Mouse (Mus musculus) neural tube, embryonic 11.5 days (tissue): ENCODE data around the gene Ggt6. TPM values are rescaled to one million over a fixed set of nuclear protein-coding genes. Genes with fewer than 3 reads are reported as not detected.

ENCODE experiments used
- ATAC-seq: fragments of 200-750 bp; cut with Nextera tagmentation; 2 replicates; pipeline ENCODE4 v1.8.0; 2017; ENCODE audit warnings: moderate number of reproducible peaks, mild to moderate bottlenecking, moderate TSS enrichment, moderate library complexity; ENCODE audit not compliant: insufficient read depth, low FRiP score, low TSS enrichment
- DNase-seq: peaks from one replicate; pipeline ENCODE4 v3.0.0-alpha.2; 2015; ENCODE audit warnings: low spot score
- H3K27ac ChIP-seq: fragments of 300-500 bp; sonication (generic); 2 replicates; pipeline ENCODE4 v1.5.1; 2014; ENCODE audit warnings: low read depth, mild to moderate bottlenecking, low read length
- H3K27me3 ChIP-seq: fragments of 300-500 bp; sonication (generic); 2 replicates; pipeline ENCODE4 v1.6.1; 2014; ENCODE audit warnings: mild to moderate bottlenecking, low read length, mixed read lengths; ENCODE audit not compliant: control insufficient read depth, insufficient read depth
- H3K36me3 ChIP-seq: fragments of 300-500 bp; sonication (generic); 2 replicates; pipeline ENCODE4 v1.6.1; 2014; ENCODE audit warnings: mild to moderate bottlenecking, low read length, moderate library complexity, mixed read lengths; ENCODE audit not compliant: control insufficient read depth, insufficient read depth
- H3K4me1 ChIP-seq: fragments of 300-500 bp; sonication (generic); 2 replicates; pipeline ENCODE4 v1.6.1; 2014; ENCODE audit warnings: low read length, mixed read lengths; ENCODE audit not compliant: control insufficient read depth, insufficient read depth
- H3K4me2 ChIP-seq: fragments of 300-500 bp; sonication (generic); 2 replicates; pipeline ENCODE4 v1.6.1; 2014; ENCODE audit warnings: low read depth, mild to moderate bottlenecking, moderate library complexity
- H3K4me3 ChIP-seq: fragments of 300-500 bp; sonication (generic); 2 replicates; pipeline ENCODE4 v1.5.1; 2014; ENCODE audit warnings: low read depth, low read length
- H3K9ac ChIP-seq: fragments of 300-500 bp; sonication (generic); 2 replicates; pipeline ENCODE4 v1.6.1; 2014; ENCODE audit warnings: mild to moderate bottlenecking, low read length
- H3K9me3 ChIP-seq: fragments of 300-500 bp; sonication (generic); 2 replicates; pipeline ENCODE4 v1.6.1; 2016; ENCODE audit warnings: low read length; ENCODE audit not compliant: control insufficient read depth
- WGBS: fragments of 180-500 bp; shearing (Covaris S2); extraction: QIAGEN DNeasy Blood & Tissue Kit; methylation state at CpG from one replicate; pipeline ENCODE4 v1.1.7; 2014; 5-methylcytosine and 5-hydroxymethylcytosine counted together
- microRNA-seq: library from miRNA; unstranded; fragments of <30 nt; microRNA quantifications from one replicate; pipeline ENCODE4, GENCODE M21; 2016
- polyA plus RNA-seq: library from polyadenylated mRNA; unstranded; fragments of >200 nt; fragmentation: Nextera tagmentation; extraction: Ambion mirVana; gene quantifications from 2 replicates; pipeline ENCODE4 v1.2.1, GENCODE M21; 2014

Gene Ggt6
- polyA plus RNA-seq, 1 experiment from 2014 or later: not detected

DNA sequence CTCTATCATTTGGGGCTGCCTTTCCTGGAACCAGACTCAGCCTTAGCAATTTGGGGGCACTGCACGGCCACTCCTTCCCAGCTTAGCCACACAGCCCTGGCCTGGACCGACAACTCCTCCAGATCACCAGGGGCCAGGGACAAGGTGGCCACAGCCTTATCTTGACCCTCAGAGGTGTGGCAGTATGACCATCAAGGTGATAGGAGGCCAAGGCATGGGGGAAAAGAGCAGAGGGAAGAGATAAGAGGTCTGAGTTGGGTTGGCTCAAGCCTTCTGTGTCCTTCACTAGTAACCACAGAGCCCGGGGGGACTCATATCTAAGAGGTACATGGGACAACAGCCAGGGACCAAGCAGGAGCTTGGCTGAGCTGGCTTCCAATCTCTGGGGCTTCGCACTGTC is 46.6 kb downstream of the Ggt6 start:
- Histone ChIP-seq H3K4me2 (no peak overlapping the region), H3K4me3 (no peak overlapping the region), H3K27ac (no peak overlapping the region), H3K9ac (no peak overlapping the region), H3K27me3 (no peaks in the 10 kb centered on the region), H3K9me3 (no peaks in the 10 kb centered on the region), H3K4me1 (no peaks in the 10 kb centered on the region; the same call in 1 of the 2 replicates), H3K36me3 (no peaks in the 10 kb centered on the region)
- ATAC-seq (no peak), DNase-seq (no peak)
- WGBS: 82% methylated on average over 4 of the region's 4 CpGs

DNA sequence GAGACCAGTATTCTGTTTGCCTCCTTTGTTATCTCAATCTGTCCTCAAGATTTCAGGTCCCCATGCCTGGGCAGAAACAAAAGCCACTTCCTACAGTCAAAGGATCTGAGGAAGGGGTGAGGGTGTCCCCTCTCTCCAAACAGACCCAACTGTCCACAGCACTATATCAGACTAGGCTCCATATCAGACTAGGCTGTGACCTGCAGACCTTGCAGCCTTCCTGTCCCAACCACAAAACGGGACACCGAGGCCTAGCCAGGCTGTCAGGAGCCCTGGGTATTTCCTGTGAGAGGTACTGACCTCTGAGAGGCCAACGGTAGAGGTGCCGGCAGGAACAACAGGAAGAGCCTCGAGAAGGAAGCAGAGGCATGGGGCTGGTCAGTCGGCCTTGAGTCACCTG is 49.2 kb downstream of the Ggt6 start:
- H3K4me3 ChIP-seq: no peak overlapping the region
- H3K36me3 ChIP-seq: no peaks in the 10 kb centered on the region
- no peaks in the 10 kb centered on the region for H3K9me3 ChIP-seq
- ATAC-seq (no peak), DNase-seq (no peak)
- WGBS: 70% methylated on average over 6 of the region's 6 CpGs
- peaks cover 19% of the 10 kb centered on the region for H3K27me3 ChIP-seq
- no peak overlapping the region for H3K4me2 ChIP-seq
- H3K9ac ChIP-seq: no peak overlapping the region
- no peaks in the 10 kb centered on the region; the same call in 1 of the 2 replicates for H3K4me1 ChIP-seq
- H3K27ac ChIP-seq: no peak overlapping the region

DNA sequence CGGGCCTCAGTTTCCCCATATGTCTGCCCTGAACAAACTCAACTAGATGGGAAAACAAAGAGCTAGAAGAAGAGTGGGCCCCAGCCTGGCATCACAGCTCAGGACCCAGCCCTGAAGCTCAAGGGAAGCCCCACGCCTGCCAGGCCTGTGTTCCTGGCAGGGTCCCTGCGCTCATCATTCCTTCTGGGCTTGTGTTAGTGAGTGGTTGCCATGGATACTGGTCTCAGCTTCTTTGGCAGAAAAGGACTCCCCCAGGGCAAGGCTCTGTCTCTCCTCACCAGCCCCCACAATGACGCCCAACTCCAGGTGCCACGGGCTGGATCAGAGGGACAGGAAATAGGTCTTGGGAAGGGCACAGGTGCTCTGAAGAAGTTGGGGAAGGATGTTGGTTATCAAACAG is 49.8 kb downstream of the Ggt6 start:
- no peak overlapping the region for H3K4me3 ChIP-seq
- H3K9me3 ChIP-seq: no peaks in the 10 kb centered on the region
- WGBS: 64% methylated on average over 5 of the region's 5 CpGs
- peaks cover 19% of the 10 kb centered on the region for H3K27me3 ChIP-seq
- no peak overlapping the region for H3K9ac ChIP-seq
- H3K4me2 ChIP-seq: no peak overlapping the region
- H3K36me3 ChIP-seq: no peaks in the 10 kb centered on the region
- H3K4me1 ChIP-seq: no peaks in the 10 kb centered on the region; the same call in 1 of the 2 replicates
- no peak overlapping the region for H3K27ac ChIP-seq
- no peak for DNase-seq
- ATAC-seq: no peak

DNA sequence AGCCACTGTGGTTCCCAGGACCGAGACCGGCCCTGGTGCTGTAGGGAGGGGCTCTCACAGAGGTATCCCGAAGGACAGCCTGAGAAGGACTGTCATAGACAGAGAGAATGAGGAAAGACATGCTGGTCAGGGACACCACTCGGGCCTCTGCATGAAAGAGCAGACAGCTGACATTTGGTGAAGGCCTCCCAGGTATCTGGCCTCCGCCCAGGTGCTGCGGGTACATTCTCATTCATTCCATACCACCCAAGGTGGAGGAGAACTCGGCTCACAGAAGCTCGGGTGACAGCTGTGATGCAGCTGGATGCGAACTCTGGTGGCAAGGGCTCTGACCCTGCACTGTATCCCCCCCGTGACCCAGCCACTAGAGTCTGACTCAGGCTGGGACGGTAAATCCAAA is 50.6 kb downstream of the Ggt6 start:
- no peak overlapping the region for H3K4me2 ChIP-seq
- H3K27ac ChIP-seq: no peak overlapping the region
- H3K9me3 ChIP-seq: no peaks in the 10 kb centered on the region
- DNase-seq: no peak
- no peaks in the 10 kb centered on the region for H3K36me3 ChIP-seq
- no peak overlapping the region for H3K4me3 ChIP-seq
- no peak for ATAC-seq
- no peak overlapping the region for H3K9ac ChIP-seq
- peaks cover 19% of the 10 kb centered on the region for H3K27me3 ChIP-seq
- 73% methylated on average over 11 of the region's 11 CpGs for WGBS
- H3K4me1 ChIP-seq: no peaks in the 10 kb centered on the region; the same call in 1 of the 2 replicates

DNA sequence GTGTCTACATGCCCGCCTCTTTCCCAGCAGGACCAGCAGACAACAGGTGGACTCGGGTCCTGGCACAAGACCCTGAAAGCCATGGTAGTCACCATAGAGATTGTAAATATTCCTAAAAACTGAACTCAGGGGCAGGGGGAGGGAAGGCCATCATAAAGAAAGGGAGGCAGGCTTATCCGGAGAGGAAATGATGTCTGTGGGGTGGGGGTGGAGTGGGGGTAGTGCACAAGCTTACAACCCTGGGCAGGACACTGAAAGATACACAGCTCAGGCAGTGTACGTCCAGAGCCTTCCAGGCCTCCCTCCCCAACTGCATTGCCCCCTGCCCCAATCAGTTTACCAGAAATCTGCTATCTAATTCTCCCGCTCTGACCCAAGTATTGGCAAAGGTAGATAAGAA is 51.8 kb downstream of the Ggt6 start:
- ATAC-seq (no peak), DNase-seq (no peak)
- 65% methylated on average over 5 of the region's 5 CpGs for WGBS
- Histone ChIP-seq H3K9ac (no peak overlapping the region), H3K27me3 (peaks cover 19% of the 10 kb centered on the region), H3K4me2 (peak overlapping the region; percentile 88; the same call in 1 of the 2 replicates), H3K27ac (no peak overlapping the region), H3K36me3 (no peaks in the 10 kb centered on the region), H3K4me1 (no peaks in the 10 kb centered on the region; the same call in 1 of the 2 replicates), H3K9me3 (no peaks in the 10 kb centered on the region), H3K4me3 (0 out of 2 replicates have a peak overlapping the region, but pooled peaks have one; percentile 2)

DNA sequence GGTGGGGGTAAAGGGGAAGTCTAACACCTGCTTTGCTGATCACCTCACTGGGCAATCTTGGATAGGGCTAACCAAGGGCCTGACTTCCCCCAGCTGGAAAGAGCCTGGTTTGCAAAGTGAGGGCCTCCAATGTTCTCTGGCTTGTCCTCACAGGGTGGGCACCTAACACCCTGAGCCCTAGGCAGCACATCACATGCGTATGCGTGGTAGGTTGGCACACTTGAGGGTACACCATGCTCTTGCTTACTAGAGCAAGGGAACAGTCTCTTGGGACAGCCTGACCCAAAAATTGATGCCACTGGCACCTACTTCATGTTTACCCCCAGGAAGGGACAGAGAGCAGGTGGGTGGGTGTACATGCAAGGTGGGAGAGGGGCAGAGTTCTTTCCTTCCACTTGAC is 52.4 kb downstream of the Ggt6 start:
- no peaks in the 10 kb centered on the region for H3K9me3 ChIP-seq
- peak overlapping the region; percentile 76; the same call in 1 of the 2 replicates for H3K9ac ChIP-seq
- DNase-seq (no peak), ATAC-seq (no peak)
- H3K4me3 ChIP-seq: peak overlapping the region; percentile 68
- 86% methylated on average over 2 of the region's 2 CpGs for WGBS
- no peaks in the 10 kb centered on the region for H3K36me3 ChIP-seq
- no peaks in the 10 kb centered on the region; the same call in 1 of the 2 replicates for H3K4me1 ChIP-seq
- no peak overlapping the region for H3K27ac ChIP-seq
- H3K4me2 ChIP-seq: peak overlapping the region; percentile 88
- peaks cover 19% of the 10 kb centered on the region for H3K27me3 ChIP-seq

Small RNAs within 50 kb of the gene (microRNA-seq; reads per million reads assigned to microRNA genes)
- not detected for gene Mir6338

Other genes with a start within 250 kb of the Ggt6 start
- gene Gm43951, start 228.7 kb upstream of the Ggt6 start, polyA plus RNA-seq: 0.11 and 0.16 TPM in 2 replicates
- 14.5 and 15.6 TPM in 2 replicates for gene 4933427D14Rik, start 228.1 kb upstream of the Ggt6 start, polyA plus RNA-seq
- 163 and 169 TPM in 2 replicates for gene Txndc17, start 228.0 kb upstream of the Ggt6 start, polyA plus RNA-seq
- gene Med31, start 219.9 kb upstream of the Ggt6 start, polyA plus RNA-seq: 50.3 and 51.0 TPM in 2 replicates
- 0.46 TPM in 1 of 2 replicates, not detected in the other for gene Slc13a5, start 168.3 kb upstream of the Ggt6 start, polyA plus RNA-seq
- 1.3 and 1.6 TPM in 2 replicates for gene Xaf1, start 133.9 kb upstream of the Ggt6 start, polyA plus RNA-seq
- not detected in 2 replicates for gene Fbxo39, start 121.1 kb upstream of the Ggt6 start, polyA plus RNA-seq
- 4.2 and 4.3 TPM in 2 replicates for gene Tekt1, start 73.1 kb upstream of the Ggt6 start, polyA plus RNA-seq
- gene Smtnl2, start 23.8 kb upstream of the Ggt6 start, polyA plus RNA-seq: 12.6 and 13.2 TPM in 2 replicates
- 145 and 146 TPM in 2 replicates for gene Mybbp1a, start 5.8 kb downstream of the Ggt6 start, polyA plus RNA-seq
- gene Spns2, start 54.4 kb downstream of the Ggt6 start, polyA plus RNA-seq: 7.1 and 7.7 TPM in 2 replicates
- gene Spns3, start 115.0 kb downstream of the Ggt6 start, polyA plus RNA-seq: 0.25 TPM in 1 of 2 replicates, not detected in the other
- 119 and 120 TPM in 2 replicates for gene Ube2g1, start 171.8 kb downstream of the Ggt6 start, polyA plus RNA-seq